Comparison of ENCODE assay signal across 8 mouse cellular contexts in genomic region chr6:134402914-134403683, GRCm38 (mm10). TPM values are rescaled to one million over a fixed set of nuclear protein-coding genes. Genes with fewer than 3 reads are reported as not detected.
DNase-seq lines count a peak whose midpoint lies in the region; ATAC-seq and TF ChIP-seq lines count a peak whose summit lies in the region.

No protein-coding gene starts in this region.

- no peak overlapping the region for H3K4me3 ChIP-seq in hindbrain, embryonic 11.5 days (ENCODE audit: low read depth, low read length)
- no peak overlapping the region for H3K4me3 ChIP-seq in hindbrain, embryonic 12.5 days
- no peak overlapping the region for H3K4me3 ChIP-seq in limb, embryonic 11.5 days (ENCODE audit: low read depth, low read length)
- H3K4me3 ChIP-seq in neural tube, embryonic 11.5 days (ENCODE audit: low read depth, low read length): no peak overlapping the region
- no peak overlapping the region for H3K4me3 ChIP-seq in thymus, adult 2 months (ENCODE audit: control insufficient read depth, insufficient read depth, low read length)

- DNase-seq in hindbrain, embryonic 11.5 days (ENCODE audit: low spot score): peak; percentile 84
- peak; percentile 71 for DNase-seq in adrenal gland, postnatal 25 days
- peak; percentile 58 to 59 for DNase-seq in frontal cortex, postnatal 25 days (ENCODE audit: low spot score in 2 of 2)
- peak; percentile 19 to 69 for DNase-seq in kidney, adult 8-10 months
- DNase-seq in limb, embryonic 11.5 days (ENCODE audit: low spot score): peak; percentile 86
- DNase-seq in neural tube, embryonic 11.5 days (ENCODE audit: low spot score): peak; percentile 77
- peak; percentile 66 for DNase-seq in thymus, adult 2 months

- WGBS in hindbrain, embryonic 11.5 days: 45% methylated on average over 16 of the region's 16 CpGs
- 42% methylated on average over 16 of the region's 16 CpGs for WGBS in hindbrain, embryonic 12.5 days
- WGBS in limb, embryonic 11.5 days: 38% methylated on average over 16 of the region's 16 CpGs
- WGBS in neural tube, embryonic 11.5 days: 43% methylated on average over 16 of the region's 16 CpGs
- 51% methylated on average over 16 of the region's 16 CpGs for WGBS in thymus, adult 2 months

- H3K9ac ChIP-seq in hindbrain, embryonic 11.5 days (ENCODE audit: low read depth, low read length): no peak overlapping the region
- no peak overlapping the region for H3K9ac ChIP-seq in hindbrain, embryonic 12.5 days
- H3K9ac ChIP-seq in limb, embryonic 11.5 days (ENCODE audit: low read length): no peak overlapping the region
- H3K9ac ChIP-seq in neural tube, embryonic 11.5 days (ENCODE audit: low read length): no peak overlapping the region

- no peak for TF ChIP-seq POLR2A in thymus, adult 2 months (IDR thresholded peaks at IDR 0.05; ENCODE audit: control insufficient read depth, extremely low read depth, insufficient read depth, low read length, poor library complexity)

- H3K9me3 ChIP-seq in hindbrain, embryonic 11.5 days (ENCODE audit: control insufficient read depth, low read length): no peaks in the 10 kb centered on the region
- H3K9me3 ChIP-seq in hindbrain, embryonic 12.5 days (replicated peaks): no peaks in the 10 kb centered on the region
- no peaks in the 10 kb centered on the region; the same call in 1 of the 2 replicates for H3K9me3 ChIP-seq in limb, embryonic 11.5 days (ENCODE audit: control insufficient read depth, low read length)
- no peaks in the 10 kb centered on the region for H3K9me3 ChIP-seq in neural tube, embryonic 11.5 days (ENCODE audit: control insufficient read depth, low read length)

- H3K27ac ChIP-seq in hindbrain, embryonic 11.5 days (ENCODE audit: low read depth, low read length): no peak overlapping the region
- H3K27ac ChIP-seq in hindbrain, embryonic 12.5 days: no peak overlapping the region
- H3K27ac ChIP-seq in limb, embryonic 11.5 days (replicated peaks; ENCODE audit: low read depth, low read length): no peak overlapping the region
- no peak overlapping the region for H3K27ac ChIP-seq in neural tube, embryonic 11.5 days (ENCODE audit: low read depth, low read length)
- no peak overlapping the region for H3K27ac ChIP-seq in thymus, adult 2 months (ENCODE audit: control insufficient read depth, insufficient read depth, low read length)

- H3K4me1 ChIP-seq in hindbrain, embryonic 11.5 days (replicated peaks; ENCODE audit: control insufficient read depth, insufficient read depth, low read length): no peaks in the 10 kb centered on the region
- H3K4me1 ChIP-seq in hindbrain, embryonic 12.5 days: no peaks in the 10 kb centered on the region
- H3K4me1 ChIP-seq in limb, embryonic 11.5 days (ENCODE audit: control insufficient read depth, insufficient read depth, low read length): no peaks in the 10 kb centered on the region
- H3K4me1 ChIP-seq in neural tube, embryonic 11.5 days (ENCODE audit: control insufficient read depth, insufficient read depth, low read length): no peaks in the 10 kb centered on the region
- H3K4me1 ChIP-seq in thymus, adult 2 months (replicated peaks; ENCODE audit: control insufficient read depth, insufficient read depth, low read length): no peaks in the 10 kb centered on the region

- no peaks in the 10 kb centered on the region for H3K36me3 ChIP-seq in hindbrain, embryonic 11.5 days (ENCODE audit: control insufficient read depth, insufficient read depth, low read length)
- no peaks in the 10 kb centered on the region for H3K36me3 ChIP-seq in hindbrain, embryonic 12.5 days
- H3K36me3 ChIP-seq in limb, embryonic 11.5 days (ENCODE audit: control insufficient read depth, insufficient read depth, low read length): no peaks in the 10 kb centered on the region
- no peaks in the 10 kb centered on the region for H3K36me3 ChIP-seq in neural tube, embryonic 11.5 days (ENCODE audit: control insufficient read depth, insufficient read depth, low read length)
- H3K36me3 ChIP-seq in thymus, adult 2 months (ENCODE audit: control insufficient read depth, insufficient read depth, low read length): no peaks in the 10 kb centered on the region

- no peak for TF ChIP-seq CTCF in thymus, adult 2 months (IDR thresholded peaks at IDR 0.05; ENCODE audit: borderline replicate concordance, control insufficient read depth, extremely low read depth, insufficient read depth, low read length, poor library complexity)

- no peaks in the 10 kb centered on the region for H3K27me3 ChIP-seq in hindbrain, embryonic 11.5 days (ENCODE audit: control insufficient read depth, insufficient read depth, low read length)
- H3K27me3 ChIP-seq in hindbrain, embryonic 12.5 days: no peaks in the 10 kb centered on the region
- no peaks in the 10 kb centered on the region for H3K27me3 ChIP-seq in limb, embryonic 11.5 days (ENCODE audit: control insufficient read depth, insufficient read depth, low read length)
- H3K27me3 ChIP-seq in neural tube, embryonic 11.5 days (ENCODE audit: control insufficient read depth, insufficient read depth, low read length): no peaks in the 10 kb centered on the region
- no peaks in the 10 kb centered on the region for H3K27me3 ChIP-seq in thymus, adult 2 months (ENCODE audit: control insufficient read depth, insufficient read depth, low read length)

- ATAC-seq in hindbrain, embryonic 11.5 days (ENCODE audit: low FRiP score): no peak
- ATAC-seq in hindbrain, embryonic 12.5 days (ENCODE audit: low FRiP score): no peak
- ATAC-seq in limb, embryonic 11.5 days (ENCODE audit: insufficient number of reproducible peaks, low FRiP score, low TSS enrichment, low read depth): 0 out of 2 replicates have a peak, but pooled peaks have one; percentile 26
- no peak for ATAC-seq in neural tube, embryonic 11.5 days (ENCODE audit: insufficient read depth, low FRiP score, low TSS enrichment)

- H3K4me2 ChIP-seq in hindbrain, embryonic 11.5 days (replicated peaks; ENCODE audit: low read depth, low read length): no peak overlapping the region
- H3K4me2 ChIP-seq in hindbrain, embryonic 12.5 days (replicated peaks): no peak overlapping the region
- H3K4me2 ChIP-seq in limb, embryonic 11.5 days (ENCODE audit: low read depth, severe bottlenecking): no peak overlapping the region
- no peak overlapping the region for H3K4me2 ChIP-seq in neural tube, embryonic 11.5 days (ENCODE audit: low read depth)

RNA-seq across cellular contexts. Expression of gene Bcl2l14, which starts 7.0 kb away (rescaled TPM):
- 0.15 and 0.17 TPM in 2 replicates for polyA plus RNA-seq in hindbrain, embryonic 11.5 days (2014; fragmentation: Nextera tagmentation; extraction: Ambion mirVana)
- polyA plus RNA-seq in hindbrain, embryonic 12.5 days (2016; fragmentation: Nextera tagmentation; extraction: Ambion mirVana): 0.35 and 0.40 TPM in 2 replicates
- total RNA-seq in adrenal gland, postnatal 25 days (2021): 0.24 TPM in 1 of 2 replicates, not detected in the other
- polyA plus RNA-seq in limb, embryonic 11.5 days (2014; fragmentation: Nextera tagmentation; extraction: Ambion mirVana): 0.57 and 0.79 TPM in 2 replicates
- polyA plus RNA-seq in neural tube, embryonic 11.5 days (2014; fragmentation: Nextera tagmentation; extraction: Ambion mirVana): not detected in 2 replicates
- polyA plus RNA-seq in thymus, adult 2 months (2012; rRNA removed): 2.0 and 2.1 TPM in 2 replicates
